ENCODE assay signal across 8 mouse cellular contexts in genomic region chr8:122459990-122460389, GRCm38 (mm10). TPM values are rescaled to one million over a fixed set of nuclear protein-coding genes. Genes with fewer than 3 reads are reported as not detected.
DNase-seq lines count a peak whose midpoint lies in the region; ATAC-seq and TF ChIP-seq lines count a peak whose summit lies in the region.

No protein-coding gene starts in this region.

- no peak for ATAC-seq in liver, postnatal 0 days

- H3K36me3 ChIP-seq in testis, adult 2 months (ENCODE audit: control insufficient read depth, insufficient read depth, low read length): no peaks in the 10 kb centered on the region
- H3K36me3 ChIP-seq in liver, postnatal 0 days (replicated peaks; ENCODE audit: insufficient read depth, low read length): no peaks in the 10 kb centered on the region

- no peaks in the 10 kb centered on the region for H3K27me3 ChIP-seq in cerebellum, adult 2 months (ENCODE audit: control insufficient read depth, insufficient read depth, low read length)
- H3K27me3 ChIP-seq in testis, adult 2 months (ENCODE audit: control insufficient read depth, insufficient read depth, low read length): no peaks in the 10 kb centered on the region
- H3K27me3 ChIP-seq in liver, postnatal 0 days (ENCODE audit: insufficient read depth, low read length): peaks cover 23% of the 10 kb centered on the region

- no peak overlapping the region for H3K9ac ChIP-seq in liver, postnatal 0 days (replicated peaks)

- H3K4me2 ChIP-seq in liver, postnatal 0 days (ENCODE audit: low read depth, low read length): peak overlapping the region; percentile 63

- TF ChIP-seq EP300 in liver, postnatal 0 days (IDR thresholded peaks at IDR 0.05; ENCODE audit: low read depth): no peak

- WGBS in cerebellum, adult 2 months: 22% methylated on average over 7 of the region's 7 CpGs
- 23% methylated on average over 7 of the region's 7 CpGs for WGBS in liver, postnatal 0 days (ENCODE audit: insufficient replicate concordance)

- H3K27ac ChIP-seq in cerebellum, adult 2 months (ENCODE audit: insufficient read depth, low read length): no peak overlapping the region
- H3K27ac ChIP-seq in testis, adult 2 months (ENCODE audit: control insufficient read depth, insufficient read depth, low read depth, low read length): no peak overlapping the region
- no peak overlapping the region for H3K27ac ChIP-seq in liver, postnatal 0 days (ENCODE audit: low read depth)

- H3K4me1 ChIP-seq in cerebellum, adult 2 months (ENCODE audit: control insufficient read depth, insufficient read depth, low read length): peaks cover 5% of the 10 kb centered on the region; the same call in 1 of the 2 replicates
- peaks cover 17% of the 10 kb centered on the region for H3K4me1 ChIP-seq in testis, adult 2 months (ENCODE audit: control insufficient read depth, insufficient read depth, low read length)
- peaks cover 52% of the 10 kb centered on the region for H3K4me1 ChIP-seq in liver, postnatal 0 days (ENCODE audit: insufficient read depth)

- no peak for DNase-seq in cerebellum, adult 2 months
- no peak for DNase-seq in cerebellum, postnatal 4 days (ENCODE audit: low spot score in 2 of 2)
- no peak for DNase-seq in testis, postnatal 14 days (ENCODE audit: low spot score)
- no peak for DNase-seq in liver, postnatal 0 days
- peak; percentile 60 for DNase-seq in thymus, postnatal 4 days
- no peak for DNase-seq in layer of hippocampus, adult 11-12 months (ENCODE audit: low spot score)
- no peak for DNase-seq in spleen, postnatal 10 days (ENCODE audit: low spot score in 2 of 2)

- H3K4me3 ChIP-seq in cerebellum, adult 2 months (replicated peaks; ENCODE audit: insufficient read depth, low read depth, low read length): peak overlapping the region; percentile 42
- peak overlapping the region; percentile 36 for H3K4me3 ChIP-seq in testis, adult 2 months (ENCODE audit: control insufficient read depth, low read depth, low read length)
- H3K4me3 ChIP-seq in liver, postnatal 0 days (ENCODE audit: low read depth, low read length): peak overlapping the region; percentile 31

- no peak for TF ChIP-seq CTCF in cerebellum, adult 2 months (IDR thresholded peaks at IDR 0.05; ENCODE audit: borderline replicate concordance, insufficient read depth, low read depth, low read length)
- TF ChIP-seq CTCF in testis, adult 2 months (IDR thresholded peaks at IDR 0.05; ENCODE audit: control insufficient read depth, insufficient read depth, insufficient replicate concordance, low read depth, low read length): no peak
- TF ChIP-seq CTCF in liver, postnatal 0 days (IDR thresholded peaks at IDR 0.05; ENCODE audit: low read depth): no peak

- H3K9me3 ChIP-seq in liver, postnatal 0 days (ENCODE audit: low read length): no peaks in the 10 kb centered on the region

- no peak for TF ChIP-seq POLR2A in cerebellum, adult 2 months (IDR thresholded peaks at IDR 0.05; ENCODE audit: borderline replicate concordance, insufficient read depth, low read length)
- TF ChIP-seq POLR2A in testis, adult 2 months (IDR thresholded peaks at IDR 0.05; ENCODE audit: control insufficient read depth, low read depth, low read length): no peak

RNA-seq across cellular contexts. Expression of gene Snai3, which starts 0.5 kb away (rescaled TPM):
- polyA plus RNA-seq in cerebellum, adult 2 months (2012; rRNA removed): 0.13 TPM in 1 of 2 replicates, not detected in the other
- polyA plus RNA-seq in testis, adult 2 months (2012; rRNA removed): 3.7 and 3.8 TPM in 2 replicates
- polyA plus RNA-seq in liver, postnatal 0 days (2015; fragmentation: Nextera tagmentation; extraction: Ambion mirVana): 1.4 and 3.4 TPM in 2 replicates

RNA-seq across cellular contexts. Expression of gene Rnf166, which starts 15.9 kb away (rescaled TPM):
- polyA plus RNA-seq in cerebellum, adult 2 months (2012; rRNA removed): 65.9 and 69.4 TPM in 2 replicates
- polyA plus RNA-seq in testis, adult 2 months (2012; rRNA removed): 120 and 122 TPM in 2 replicates
- polyA plus RNA-seq in liver, postnatal 0 days (2015; fragmentation: Nextera tagmentation; extraction: Ambion mirVana): 18.5 and 18.9 TPM in 2 replicates

RNA-seq across cellular contexts. Expression of gene Ctu2, which starts 16.0 kb away (rescaled TPM):
- 45.0 and 49.7 TPM in 2 replicates for polyA plus RNA-seq in cerebellum, adult 2 months (2012; rRNA removed)
- 29.3 and 37.7 TPM in 2 replicates for polyA plus RNA-seq in testis, adult 2 months (2012; rRNA removed)
- polyA plus RNA-seq in liver, postnatal 0 days (2015; fragmentation: Nextera tagmentation; extraction: Ambion mirVana): 17.8 and 20.9 TPM in 2 replicates

RNA-seq across cellular contexts. Expression of gene Mvd, which starts 16.8 kb away (rescaled TPM):
- polyA plus RNA-seq in cerebellum, adult 2 months (2012; rRNA removed): 43.6 and 45.2 TPM in 2 replicates
- 6.5 and 6.6 TPM in 2 replicates for polyA plus RNA-seq in testis, adult 2 months (2012; rRNA removed)
- 4.9 and 5.8 TPM in 2 replicates for polyA plus RNA-seq in liver, postnatal 0 days (2015; fragmentation: Nextera tagmentation; extraction: Ambion mirVana)

RNA-seq across cellular contexts. Expression of gene Cyba, which starts 27.3 kb away (rescaled TPM):
- 12.0 and 15.5 TPM in 2 replicates for polyA plus RNA-seq in cerebellum, adult 2 months (2012; rRNA removed)
- polyA plus RNA-seq in testis, adult 2 months (2012; rRNA removed): 8.0 and 11.0 TPM in 2 replicates
- polyA plus RNA-seq in liver, postnatal 0 days (2015; fragmentation: Nextera tagmentation; extraction: Ambion mirVana): 211 and 220 TPM in 2 replicates
